Mouse (Mus musculus): ENCODE data around the gene Otol1. TPM values are rescaled to one million over a fixed set of nuclear protein-coding genes. Genes with fewer than 3 reads are reported as not detected.

Otol1 gene
- polyA plus RNA-seq (2015; fragmentation: Nextera tagmentation; extraction: Ambion mirVana) = not detected in 2 replicates

DNA sequence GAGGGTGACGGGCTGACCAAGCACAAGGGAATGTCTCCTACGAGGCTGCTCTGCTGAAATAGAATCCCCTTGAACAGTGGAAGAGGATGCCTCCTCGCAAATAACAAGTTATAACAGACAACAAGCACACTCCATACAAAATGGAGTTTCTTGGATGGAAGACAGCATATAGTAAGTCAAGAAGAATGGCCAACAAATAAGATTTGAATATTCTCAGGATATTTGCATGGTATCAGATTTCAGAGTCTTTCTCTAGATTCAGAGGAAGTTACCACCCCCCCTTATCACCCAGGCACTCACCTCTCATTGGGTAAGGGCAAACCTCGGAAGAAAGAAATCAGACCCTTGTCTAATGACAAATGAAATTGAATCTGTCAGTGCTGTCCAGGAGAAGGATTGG, at the start of gene Otol1:
Gene Otol1, plus strand, starts transcription at position 301 of the 400 bp plus-strand sequence.
- H3K4me2 ChIP-seq (replicated peaks) = no peak within 1 kb of the TSS
- H3K4me1 ChIP-seq = peaks cover 3% of the 10 kb centered on the region; the same call in 1 of the 2 replicates
- H3K36me3 ChIP-seq = no peaks in the 10 kb centered on the region
- no peak within 1 kb of the TSS for H3K4me3 ChIP-seq
- no peaks in the 10 kb centered on the region for H3K27me3 ChIP-seq
- H3K27ac ChIP-seq (replicated peaks) = no peak within 1 kb of the TSS
- ATAC-seq (replicated peaks) = no peak
- H3K9me3 ChIP-seq = no peaks in the 10 kb centered on the region
- 85% methylated on average over 4 of the region's 4 CpGs for WGBS
- no peak within 1 kb of the TSS for H3K9ac ChIP-seq (replicated peaks)

DNA sequence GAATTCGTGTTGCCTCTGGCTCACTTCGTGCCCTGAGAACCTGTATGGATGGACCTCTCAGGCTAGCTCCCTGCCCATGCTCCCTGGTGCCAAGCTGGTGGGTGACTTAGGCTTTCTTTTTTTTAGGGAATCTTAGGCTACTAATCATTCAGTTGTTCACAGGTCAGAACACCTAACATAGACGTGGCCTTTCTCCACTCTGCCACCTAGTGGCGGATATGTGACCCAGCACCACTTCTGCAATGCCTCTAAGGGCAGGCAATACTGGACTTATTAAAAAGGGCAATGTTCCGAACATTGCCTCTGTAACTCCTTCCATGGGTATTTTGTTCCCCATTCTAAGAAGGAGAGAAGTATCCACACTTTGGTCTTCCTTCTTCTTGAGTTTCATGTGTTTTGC, 45.2 kb upstream of the Otol1 start:
- Histone ChIP-seq H3K9me3 (no peaks in the 10 kb centered on the region), H3K36me3 (no peaks in the 10 kb centered on the region), H3K27ac (replicated peaks) (no peak overlapping the region), H3K4me3 (no peak overlapping the region), H3K27me3 (no peaks in the 10 kb centered on the region), H3K9ac (replicated peaks) (no peak overlapping the region), H3K4me1 (no peaks in the 10 kb centered on the region), H3K4me2 (replicated peaks) (no peak overlapping the region)
- WGBS = 56% methylated on average over 5 of the region's 5 CpGs
- no peak for ATAC-seq (replicated peaks)

DNA sequence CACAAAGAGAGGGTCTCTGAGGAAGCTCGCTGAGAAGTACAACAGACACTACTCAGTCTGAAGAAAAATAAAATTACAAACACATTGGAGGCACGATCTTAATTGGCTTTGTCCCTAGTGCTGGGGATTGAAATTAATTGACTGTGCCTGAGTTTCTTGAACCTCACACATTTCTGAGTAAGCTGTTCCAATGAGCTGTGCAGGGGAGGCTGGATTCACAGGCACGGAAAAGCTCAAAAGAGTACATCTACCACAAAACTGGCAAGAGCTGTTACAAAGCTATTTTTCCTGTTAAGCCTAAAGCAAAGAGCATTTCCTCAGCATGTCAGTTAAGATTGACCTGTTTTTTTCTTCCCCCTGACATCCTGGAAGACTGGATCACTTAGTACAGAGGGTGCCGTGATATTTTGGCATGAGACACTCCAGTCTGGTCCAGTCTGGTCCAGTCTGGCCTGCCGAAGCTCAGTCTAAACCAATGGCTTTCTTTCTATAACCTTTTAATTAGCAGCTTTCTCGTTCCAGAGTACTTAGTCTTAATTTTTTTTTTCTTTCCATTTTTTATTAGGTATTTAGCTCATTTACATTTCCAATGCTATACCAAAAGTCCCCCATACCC, 35.8 kb upstream of the Otol1 start:
- WGBS = 38% methylated on average over 6 of the region's 6 CpGs
- no peaks in the 10 kb centered on the region for H3K27me3 ChIP-seq
- H3K36me3 ChIP-seq = no peaks in the 10 kb centered on the region
- ATAC-seq (replicated peaks) = peak; percentile 74
- no peak overlapping the region for H3K9ac ChIP-seq (replicated peaks)
- H3K4me1 ChIP-seq = no peaks in the 10 kb centered on the region
- H3K4me2 ChIP-seq (replicated peaks) = no peak overlapping the region
- no peak overlapping the region for H3K4me3 ChIP-seq
- H3K9me3 ChIP-seq = no peaks in the 10 kb centered on the region
- no peak overlapping the region for H3K27ac ChIP-seq (replicated peaks)

DNA sequence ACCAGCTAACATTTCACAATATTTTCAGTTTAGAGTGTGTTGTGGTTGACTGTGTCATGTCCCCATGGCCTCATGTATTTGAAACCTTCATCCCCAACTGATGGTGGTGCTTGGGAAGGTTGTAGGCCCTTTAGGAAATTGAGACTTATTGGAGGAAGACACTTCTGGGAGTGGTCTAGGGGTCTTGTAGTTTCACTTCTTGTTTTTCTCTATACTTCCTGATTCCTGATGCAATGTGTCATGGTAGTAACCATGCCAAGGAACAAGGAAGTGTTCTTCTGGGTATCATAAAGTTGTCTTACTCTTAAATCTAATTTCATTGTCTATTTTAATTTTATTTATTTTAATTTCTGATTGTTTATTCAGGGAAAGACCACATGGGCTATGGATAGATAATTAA, 29.3 kb upstream of the Otol1 start:
- H3K4me1 ChIP-seq = no peaks in the 10 kb centered on the region
- H3K4me3 ChIP-seq = no peak overlapping the region
- H3K27ac ChIP-seq (replicated peaks) = no peak overlapping the region
- H3K36me3 ChIP-seq = no peaks in the 10 kb centered on the region
- H3K4me2 ChIP-seq (replicated peaks) = no peak overlapping the region
- ATAC-seq (replicated peaks) = no peak
- H3K9me3 ChIP-seq = no peaks in the 10 kb centered on the region
- H3K9ac ChIP-seq (replicated peaks) = no peak overlapping the region
- H3K27me3 ChIP-seq = no peaks in the 10 kb centered on the region

DNA sequence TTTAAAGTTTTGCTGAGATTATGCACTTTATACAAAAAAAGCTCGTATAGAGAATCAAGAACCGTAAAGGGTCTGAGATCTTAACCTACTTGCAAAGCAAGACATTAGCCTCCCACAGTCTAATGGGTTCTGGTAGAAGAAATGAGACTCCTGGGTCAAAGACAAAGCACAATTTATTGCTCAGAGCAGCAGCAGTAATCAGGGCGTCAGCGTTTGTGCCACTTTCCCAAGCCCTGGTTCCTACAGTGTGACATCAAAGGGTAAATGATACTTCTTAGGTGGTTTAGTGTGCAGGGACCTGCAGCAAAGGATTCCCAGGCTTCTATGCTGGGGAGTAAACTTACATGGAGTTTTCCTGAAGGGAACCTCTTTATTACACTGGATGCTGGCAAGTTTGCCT, 13.6 kb upstream of the Otol1 start:
- Histone ChIP-seq H3K4me2 (replicated peaks) (no peak overlapping the region), H3K4me3 (no peak overlapping the region), H3K9me3 (no peaks in the 10 kb centered on the region), H3K36me3 (no peaks in the 10 kb centered on the region), H3K4me1 (no peaks in the 10 kb centered on the region), H3K27me3 (no peaks in the 10 kb centered on the region), H3K9ac (replicated peaks) (no peak overlapping the region), H3K27ac (replicated peaks) (no peak overlapping the region)
- no peak for ATAC-seq (replicated peaks)
- WGBS = 40% methylated on average over 4 of the region's 4 CpGs

DNA sequence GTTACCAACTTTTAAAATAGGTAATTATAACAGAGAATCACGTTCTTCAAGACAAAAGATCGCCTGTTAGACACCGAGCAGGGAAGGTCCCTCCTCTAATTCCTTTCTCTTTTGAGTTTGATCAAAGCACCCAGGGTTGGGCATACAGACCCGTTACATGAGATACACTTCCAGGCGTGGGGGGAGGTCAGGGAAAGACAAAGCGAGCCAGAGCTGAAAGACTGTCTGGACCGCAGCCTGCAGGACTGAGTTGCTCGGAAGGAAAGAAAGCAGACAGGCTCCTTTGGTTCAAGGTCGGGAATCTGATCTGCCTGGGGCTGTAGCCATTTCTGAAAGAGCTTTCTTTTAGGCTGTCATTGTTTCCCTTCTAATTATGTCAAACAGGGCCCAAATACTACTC, 5.9 kb upstream of the Otol1 start:
- no peak overlapping the region for H3K4me3 ChIP-seq
- peaks cover 3% of the 10 kb centered on the region; the same call in 1 of the 2 replicates for H3K4me1 ChIP-seq
- H3K4me2 ChIP-seq (replicated peaks) = no peak overlapping the region
- no peak overlapping the region for H3K9ac ChIP-seq (replicated peaks)
- H3K27ac ChIP-seq (replicated peaks) = no peak overlapping the region
- no peaks in the 10 kb centered on the region for H3K9me3 ChIP-seq
- peak; percentile 57 for ATAC-seq (replicated peaks)
- no peaks in the 10 kb centered on the region for H3K36me3 ChIP-seq
- no peaks in the 10 kb centered on the region for H3K27me3 ChIP-seq
- WGBS = 5% methylated on average over 9 of the region's 9 CpGs

DNA sequence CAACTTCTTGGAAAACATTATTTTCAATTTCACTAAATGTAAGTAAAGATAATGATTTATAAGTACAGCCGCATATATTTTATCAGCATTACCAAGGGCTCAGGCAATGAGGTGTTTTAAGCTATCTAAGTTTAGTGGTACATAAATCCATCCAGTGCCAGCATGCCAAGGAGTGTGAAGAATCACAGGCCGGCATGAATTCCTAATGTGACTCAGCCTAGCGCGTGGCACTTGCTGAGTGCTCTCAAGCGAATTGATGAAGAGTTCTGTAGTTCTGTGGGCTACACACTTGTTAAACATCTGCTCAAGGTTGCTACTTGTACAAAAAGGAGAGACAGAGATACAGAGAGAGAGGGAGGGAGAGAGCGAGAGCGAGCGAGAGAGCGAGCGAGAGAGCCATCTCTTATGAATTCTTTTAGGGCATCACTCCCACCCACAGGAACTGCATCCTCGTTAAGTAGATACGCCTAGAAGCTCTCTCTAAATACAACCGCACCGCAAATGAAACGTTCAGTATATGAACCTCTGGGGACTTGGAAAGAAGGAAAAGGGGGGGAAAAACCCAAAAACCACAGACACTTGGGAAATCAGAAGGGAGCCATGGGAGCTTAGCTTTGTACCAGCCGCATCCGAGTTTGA, 4.2 kb upstream of the Otol1 start:
- Histone ChIP-seq H3K4me3 (no peak overlapping the region), H3K4me2 (replicated peaks) (no peak overlapping the region), H3K9me3 (no peaks in the 10 kb centered on the region), H3K27me3 (no peaks in the 10 kb centered on the region), H3K4me1 (peaks cover 3% of the 10 kb centered on the region; the same call in 1 of the 2 replicates), H3K27ac (replicated peaks) (no peak overlapping the region), H3K36me3 (no peaks in the 10 kb centered on the region), H3K9ac (replicated peaks) (no peak overlapping the region)
- WGBS = 64% methylated on average over 17 of the region's 17 CpGs
- ATAC-seq (replicated peaks) = no peak

DNA sequence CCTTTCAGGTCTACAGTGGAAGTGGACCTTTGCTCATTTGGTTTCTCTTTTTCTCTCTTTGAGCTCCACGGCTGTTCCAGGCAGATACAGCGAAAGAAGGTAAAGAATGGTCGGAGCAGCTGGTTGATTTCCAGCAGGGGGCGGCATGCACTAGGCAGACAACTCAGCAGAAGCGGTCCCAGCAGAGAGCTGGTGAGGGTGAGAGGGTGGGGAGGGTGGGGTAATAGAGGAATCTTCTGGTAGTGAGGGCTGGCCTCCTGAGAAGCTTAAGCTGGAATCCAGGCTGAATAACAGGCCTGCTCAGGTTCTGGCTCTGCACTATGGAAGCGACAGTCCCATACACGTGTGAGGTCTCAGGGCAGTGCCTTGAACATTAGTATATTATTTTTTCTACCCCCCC, 3.5 kb upstream of the Otol1 start:
- H3K36me3 ChIP-seq = no peaks in the 10 kb centered on the region
- WGBS = 38% methylated on average over 7 of the region's 7 CpGs
- no peak overlapping the region for H3K4me3 ChIP-seq
- H3K27me3 ChIP-seq = no peaks in the 10 kb centered on the region
- H3K4me1 ChIP-seq = peaks cover 3% of the 10 kb centered on the region; the same call in 1 of the 2 replicates
- no peak overlapping the region for H3K9ac ChIP-seq (replicated peaks)
- no peaks in the 10 kb centered on the region for H3K9me3 ChIP-seq
- peak; percentile 37 for ATAC-seq (replicated peaks)
- no peak overlapping the region for H3K27ac ChIP-seq (replicated peaks)
- no peak overlapping the region for H3K4me2 ChIP-seq (replicated peaks)

DNA sequence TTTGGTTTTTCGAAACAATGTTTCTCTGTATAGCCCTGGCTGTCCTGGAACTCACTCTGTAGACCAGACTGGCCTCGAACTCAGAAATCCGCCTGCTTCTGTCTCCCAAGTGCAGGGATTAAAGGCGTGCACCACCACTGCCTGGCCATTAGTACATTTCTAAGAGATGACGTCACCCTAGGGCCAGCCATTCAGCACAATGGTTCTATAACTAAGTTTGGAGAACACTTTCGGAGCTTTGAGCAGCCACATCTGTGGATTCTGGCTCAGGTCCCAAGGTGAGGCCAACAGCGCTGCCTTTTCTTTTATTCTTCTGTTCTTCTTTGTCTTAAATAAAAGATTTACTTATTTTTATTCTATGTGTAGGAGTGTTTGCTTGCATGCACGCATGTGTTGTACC, 3.0 kb upstream of the Otol1 start:
- peak; percentile 23; the same call in 1 of the 2 replicates for ATAC-seq (replicated peaks)
- WGBS = 42% methylated on average over 8 of the region's 8 CpGs
- H3K36me3 ChIP-seq = no peaks in the 10 kb centered on the region
- no peak overlapping the region for H3K4me3 ChIP-seq
- no peak overlapping the region for H3K27ac ChIP-seq (replicated peaks)
- H3K27me3 ChIP-seq = no peaks in the 10 kb centered on the region
- H3K4me1 ChIP-seq = peaks cover 3% of the 10 kb centered on the region; the same call in 1 of the 2 replicates
- no peak overlapping the region for H3K4me2 ChIP-seq (replicated peaks)
- H3K9ac ChIP-seq (replicated peaks) = no peak overlapping the region
- H3K9me3 ChIP-seq = no peaks in the 10 kb centered on the region

DNA sequence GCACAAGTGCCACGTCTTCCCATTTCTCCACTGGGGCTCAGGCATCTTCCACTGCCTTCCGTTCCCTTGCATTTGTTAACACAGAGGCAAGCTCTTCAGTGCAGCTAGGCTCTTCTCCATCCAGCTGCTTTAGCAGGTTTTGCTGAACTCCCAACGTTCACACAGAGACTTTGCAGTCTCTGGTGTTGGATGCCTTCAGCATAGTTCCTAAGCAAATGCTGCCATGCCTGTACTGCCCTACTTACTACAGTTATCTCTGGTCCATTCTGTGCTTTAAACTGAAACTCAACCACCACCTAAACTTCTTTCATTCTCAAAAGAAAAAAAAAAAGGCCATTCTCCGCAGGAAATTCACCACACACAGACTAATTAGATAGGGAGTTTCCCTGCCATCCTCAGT, 5.2 kb downstream of the Otol1 start:
- Histone ChIP-seq H3K27ac (replicated peaks) (no peak overlapping the region), H3K4me2 (replicated peaks) (no peak overlapping the region), H3K9me3 (no peaks in the 10 kb centered on the region), H3K9ac (replicated peaks) (no peak overlapping the region), H3K27me3 (no peaks in the 10 kb centered on the region), H3K4me1 (no peaks in the 10 kb centered on the region), H3K4me3 (no peak overlapping the region), H3K36me3 (no peaks in the 10 kb centered on the region)
- no peak for ATAC-seq (replicated peaks)
- WGBS = 82% methylated on average over 4 of the region's 4 CpGs

DNA sequence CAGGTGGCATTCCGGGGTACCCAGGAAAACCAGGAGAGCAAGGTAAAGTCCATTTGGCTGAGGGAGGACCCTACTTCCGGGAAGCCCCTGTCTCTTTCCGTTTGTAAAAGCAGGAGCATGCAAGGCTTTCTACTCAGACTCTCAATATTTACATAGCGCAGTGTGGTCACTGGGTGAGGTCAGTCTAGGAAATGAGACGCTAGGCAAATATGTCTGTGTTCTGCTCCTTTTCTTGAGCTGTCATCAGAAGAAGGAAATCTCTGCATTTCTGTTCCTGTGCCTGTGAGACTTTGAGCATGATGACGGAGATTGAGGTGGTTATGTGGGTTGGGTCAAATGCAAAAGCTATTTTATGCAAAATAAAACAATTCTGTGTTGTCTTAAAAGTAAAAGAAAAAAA, 19.2 kb downstream of the Otol1 start:
- Histone ChIP-seq H3K4me3 (no peak overlapping the region), H3K9ac (replicated peaks) (no peak overlapping the region), H3K27ac (replicated peaks) (no peak overlapping the region), H3K36me3 (no peaks in the 10 kb centered on the region), H3K27me3 (no peaks in the 10 kb centered on the region), H3K4me2 (replicated peaks) (no peak overlapping the region), H3K4me1 (no peaks in the 10 kb centered on the region), H3K9me3 (no peaks in the 10 kb centered on the region)
- WGBS = 74% methylated on average over 6 of the region's 6 CpGs
- no peak for ATAC-seq (replicated peaks)

DNA sequence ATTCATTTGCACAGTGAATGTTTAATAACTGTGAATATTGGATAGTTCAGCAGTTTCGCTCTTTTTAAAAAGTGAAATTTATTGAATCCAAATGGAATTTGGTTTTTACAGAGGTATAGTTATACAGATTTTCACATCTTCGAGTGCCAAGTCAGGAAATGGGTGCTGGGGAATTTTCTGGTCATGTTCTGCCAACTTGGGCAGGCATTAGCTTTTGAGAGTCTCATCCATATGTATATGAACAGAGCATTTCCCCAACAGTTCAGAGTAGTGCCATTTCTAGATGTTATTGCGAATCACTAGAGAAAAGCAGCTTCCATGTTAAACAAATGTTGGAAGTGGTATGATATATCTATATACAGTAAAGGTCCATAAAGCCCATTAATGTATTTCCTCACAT, 21.8 kb downstream of the Otol1 start:
- Histone ChIP-seq H3K9ac (replicated peaks) (no peak overlapping the region), H3K36me3 (no peaks in the 10 kb centered on the region), H3K4me2 (replicated peaks) (no peak overlapping the region), H3K9me3 (no peaks in the 10 kb centered on the region), H3K4me3 (no peak overlapping the region), H3K4me1 (no peaks in the 10 kb centered on the region), H3K27ac (replicated peaks) (no peak overlapping the region), H3K27me3 (no peaks in the 10 kb centered on the region)
- WGBS = 75% methylated on average over 3 of the region's 3 CpGs
- no peak for ATAC-seq (replicated peaks)

DNA sequence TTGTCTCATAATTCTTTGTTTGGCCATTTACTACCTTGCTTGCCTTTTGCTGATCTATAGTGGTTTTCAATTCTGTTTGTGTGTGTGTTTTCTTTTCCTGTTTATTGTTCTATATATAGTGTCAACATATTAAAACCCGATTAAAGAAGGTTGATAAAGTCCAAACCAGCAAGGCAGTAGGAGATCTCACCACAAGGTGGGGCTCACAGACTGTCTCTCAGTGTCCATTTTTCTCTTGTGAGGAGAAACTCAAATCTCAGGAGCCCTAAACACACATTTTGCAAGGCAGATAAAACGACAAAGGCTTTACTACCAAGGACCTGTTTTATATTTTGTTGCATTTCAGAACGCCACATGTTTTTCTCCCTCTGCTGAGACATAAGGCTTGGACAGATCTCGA, 28.2 kb downstream of the Otol1 start:
- H3K4me2 ChIP-seq (replicated peaks) = no peak overlapping the region
- H3K4me3 ChIP-seq = no peak overlapping the region
- ATAC-seq (replicated peaks) = no peak
- H3K9ac ChIP-seq (replicated peaks) = no peak overlapping the region
- WGBS = 65% methylated on average over 4 of the region's 4 CpGs
- H3K36me3 ChIP-seq = no peaks in the 10 kb centered on the region
- H3K4me1 ChIP-seq = no peaks in the 10 kb centered on the region
- no peaks in the 10 kb centered on the region for H3K27me3 ChIP-seq
- no peak overlapping the region for H3K27ac ChIP-seq (replicated peaks)
- H3K9me3 ChIP-seq = no peaks in the 10 kb centered on the region
